Mouse (Mus musculus): Measurements from ENCODE around the gene H2afy. TPM values are rescaled to one million over a fixed set of nuclear protein-coding genes. Genes with fewer than 3 reads are reported as not detected.
A peak's percentile ranks its signal among the peaks of the same experiment; 100 is the strongest.

H2afy gene
- polyA plus RNA-seq, 1 experiment, result 240 TPM

DNA sequence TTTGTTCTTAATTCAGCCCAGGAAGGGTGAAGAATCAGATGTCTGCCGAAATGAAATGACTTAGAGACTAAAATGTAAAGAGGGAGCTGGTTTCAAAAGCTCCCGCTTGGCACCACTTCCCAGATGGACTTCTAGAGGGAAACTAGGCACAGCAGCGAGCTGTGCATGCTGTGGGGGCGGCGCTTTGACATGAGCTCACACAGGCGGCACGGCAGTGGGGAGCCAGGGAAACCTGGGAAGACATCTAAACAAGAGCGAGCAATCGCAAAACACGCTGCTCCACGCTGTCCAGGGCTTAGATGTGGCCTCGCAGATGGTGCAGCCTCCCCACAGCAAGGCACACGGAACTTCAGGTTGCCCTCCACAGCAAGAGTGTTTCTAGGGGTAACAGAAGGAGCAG lies 23.2 kb downstream of the H2afy start:
- Histone ChIP-seq H3K4me3 (ENCODE audit: low read depth, low read length) (no peak overlapping the region), H3K9me3 (replicated peaks; ENCODE audit: control insufficient read depth, insufficient read depth, low read length, poor library complexity, severe bottlenecking) (no peaks in the 10 kb centered on the region), H3K9ac (ENCODE audit: low read depth, poor library complexity, severe bottlenecking) (no peak overlapping the region), H3K36me3 (ENCODE audit: control insufficient read depth, insufficient read depth, low read length, poor library complexity, severe bottlenecking) (no peaks in the 10 kb centered on the region), H3K27ac (ENCODE audit: insufficient read depth, low read length) (no peak overlapping the region), H3K27me3 (ENCODE audit: control insufficient read depth, insufficient read depth, low read length, poor library complexity, severe bottlenecking) (no peaks in the 10 kb centered on the region), H3K4me1 (ENCODE audit: control insufficient read depth, insufficient read depth, low read length) (peaks cover 27% of the 10 kb centered on the region)
- TF ChIP-seq POLR2A (IDR thresholded peaks at IDR 0.05; ENCODE audit: insufficient read depth, low read length) (no peak), EP300 (IDR thresholded peaks at IDR 0.05; ENCODE audit: insufficient read depth, low read depth, low read length) (no peak)

DNA sequence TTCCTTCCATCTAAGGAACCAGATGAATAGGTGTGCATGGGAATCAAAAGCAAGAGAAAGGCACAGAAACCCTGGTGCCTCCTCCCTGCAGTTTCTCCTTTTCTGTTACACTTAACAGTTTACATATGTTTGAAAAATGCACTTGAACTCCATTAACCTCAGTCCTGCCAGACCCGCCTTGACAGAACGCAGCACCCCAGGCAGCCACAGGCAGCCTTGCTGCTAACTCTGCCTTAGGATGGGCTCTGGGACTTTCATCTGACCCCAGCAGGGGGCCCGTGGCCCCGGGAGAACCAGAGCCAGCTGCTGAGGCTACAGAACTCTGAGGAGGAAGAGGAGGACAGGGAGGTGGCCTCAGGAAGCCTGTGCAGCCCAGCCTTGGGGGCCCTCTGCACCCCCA lies 23.7 kb downstream of the H2afy start:
- peaks cover 27% of the 10 kb centered on the region for H3K4me1 ChIP-seq (ENCODE audit: control insufficient read depth, insufficient read depth, low read length)
- no peaks in the 10 kb centered on the region for H3K36me3 ChIP-seq (ENCODE audit: control insufficient read depth, insufficient read depth, low read length, poor library complexity, severe bottlenecking)
- no peaks in the 10 kb centered on the region for H3K27me3 ChIP-seq (ENCODE audit: control insufficient read depth, insufficient read depth, low read length, poor library complexity, severe bottlenecking)
- no peaks in the 10 kb centered on the region for H3K9me3 ChIP-seq (replicated peaks; ENCODE audit: control insufficient read depth, insufficient read depth, low read length, poor library complexity, severe bottlenecking)
- no peak overlapping the region for H3K4me3 ChIP-seq (ENCODE audit: low read depth, low read length)
- TF ChIP-seq CTCF (IDR thresholded peaks at IDR 0.05; ENCODE audit: low read depth, low read length) (no peak), POLR2A (IDR thresholded peaks at IDR 0.05; ENCODE audit: insufficient read depth, low read length) (no peak), EP300 (IDR thresholded peaks at IDR 0.05; ENCODE audit: insufficient read depth, low read depth, low read length) (peak; percentile 62; the same call in 1 of the 2 replicates)
- H3K27ac ChIP-seq (ENCODE audit: insufficient read depth, low read length), result 0 out of 2 replicates have a peak overlapping the region, but pooled peaks have one; percentile 9
- no peak overlapping the region for H3K9ac ChIP-seq (ENCODE audit: low read depth, poor library complexity, severe bottlenecking)

DNA sequence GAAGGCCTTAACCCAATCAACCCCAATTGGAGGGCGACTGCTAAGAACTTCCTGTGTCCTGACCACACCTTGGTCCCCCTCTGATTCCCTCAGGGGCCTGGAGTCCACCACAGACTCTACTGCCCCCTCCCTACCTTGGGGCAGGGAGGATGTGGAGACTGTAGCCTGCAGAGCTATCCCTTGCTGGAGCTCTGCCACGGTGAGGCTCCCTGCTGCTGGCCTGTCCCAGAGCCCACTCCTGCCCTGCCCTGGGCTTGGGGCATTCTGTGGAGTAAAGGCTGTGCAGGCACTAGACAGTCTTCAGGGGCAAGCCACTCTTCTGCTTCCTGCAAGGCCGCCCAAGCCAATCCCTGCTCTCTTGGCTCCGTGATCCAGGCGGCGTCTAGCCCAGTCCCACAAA lies 24.6 kb downstream of the H2afy start:
- H3K4me1 ChIP-seq (ENCODE audit: control insufficient read depth, insufficient read depth, low read length), result peaks cover 29% of the 10 kb centered on the region
- H3K27ac ChIP-seq (ENCODE audit: insufficient read depth, low read length), result 0 out of 2 replicates have a peak overlapping the region, but pooled peaks have one; percentile 9
- peak overlapping the region; percentile 16; the same call in 1 of the 2 replicates for H3K4me3 ChIP-seq (ENCODE audit: low read depth, low read length)
- no peaks in the 10 kb centered on the region for H3K27me3 ChIP-seq (ENCODE audit: control insufficient read depth, insufficient read depth, low read length, poor library complexity, severe bottlenecking)
- no peaks in the 10 kb centered on the region for H3K9me3 ChIP-seq (replicated peaks; ENCODE audit: control insufficient read depth, insufficient read depth, low read length, poor library complexity, severe bottlenecking)
- peak; percentile 47; the same call in 1 of the 2 replicates for TF ChIP-seq EP300 (IDR thresholded peaks at IDR 0.05; ENCODE audit: insufficient read depth, low read depth, low read length)
- no peak for TF ChIP-seq POLR2A (IDR thresholded peaks at IDR 0.05; ENCODE audit: insufficient read depth, low read length)
- no peaks in the 10 kb centered on the region for H3K36me3 ChIP-seq (ENCODE audit: control insufficient read depth, insufficient read depth, low read length, poor library complexity, severe bottlenecking)
- no peak overlapping the region for H3K9ac ChIP-seq (ENCODE audit: low read depth, poor library complexity, severe bottlenecking)

DNA sequence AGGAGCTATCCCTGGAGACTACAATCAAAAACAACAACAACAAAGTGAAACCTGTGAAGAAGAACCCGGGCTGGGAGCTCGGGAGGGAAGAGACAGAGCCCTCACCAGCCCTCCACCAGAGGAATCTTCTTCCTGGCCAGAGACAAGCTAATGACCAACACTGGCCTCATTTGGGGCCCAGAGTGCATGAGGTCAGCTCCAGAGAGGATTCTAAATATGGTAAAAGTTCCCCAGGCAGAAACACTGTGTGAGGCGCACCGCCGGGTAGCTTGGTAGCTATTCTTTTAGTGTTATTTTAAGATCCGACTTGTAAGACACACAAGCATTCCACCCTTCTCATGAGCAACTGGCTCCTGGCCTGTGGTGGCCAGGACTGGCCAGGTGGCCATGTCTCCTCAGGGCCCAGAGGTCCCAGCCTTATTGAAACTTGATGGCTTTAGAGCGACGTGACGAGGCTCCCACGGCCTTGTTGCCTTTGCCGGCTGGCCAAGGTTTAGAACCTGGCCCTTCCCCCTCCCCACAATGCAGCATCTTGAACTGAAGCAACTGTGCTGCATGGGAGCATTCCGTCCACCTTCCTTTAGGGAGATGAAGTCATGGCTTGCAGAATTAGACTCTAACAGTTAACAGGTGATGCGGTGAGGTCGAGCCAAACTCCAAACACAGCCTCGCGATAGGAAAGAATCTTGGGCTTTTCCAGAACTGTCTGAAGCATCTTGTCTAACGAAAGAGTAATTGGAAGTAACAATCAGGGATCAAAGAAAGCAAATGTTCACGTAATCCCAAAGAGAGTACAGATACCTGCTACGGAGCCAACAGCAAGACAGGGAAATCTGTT lies 25.2 kb downstream of the H2afy start:
- Histone ChIP-seq H3K9me3 (replicated peaks; ENCODE audit: control insufficient read depth, insufficient read depth, low read length, poor library complexity, severe bottlenecking) (no peaks in the 10 kb centered on the region), H3K27me3 (ENCODE audit: control insufficient read depth, insufficient read depth, low read length, poor library complexity, severe bottlenecking) (no peaks in the 10 kb centered on the region), H3K27ac (ENCODE audit: insufficient read depth, low read length) (no peak overlapping the region), H3K4me1 (ENCODE audit: control insufficient read depth, insufficient read depth, low read length) (peaks cover 30% of the 10 kb centered on the region), H3K4me3 (ENCODE audit: low read depth, low read length) (no peak overlapping the region), H3K9ac (ENCODE audit: low read depth, poor library complexity, severe bottlenecking) (no peak overlapping the region), H3K36me3 (ENCODE audit: control insufficient read depth, insufficient read depth, low read length, poor library complexity, severe bottlenecking) (no peaks in the 10 kb centered on the region)
- TF ChIP-seq CTCF (IDR thresholded peaks at IDR 0.05; ENCODE audit: low read depth, low read length) (no peak), POLR2A (IDR thresholded peaks at IDR 0.05; ENCODE audit: insufficient read depth, low read length) (no peak), EP300 (IDR thresholded peaks at IDR 0.05; ENCODE audit: insufficient read depth, low read depth, low read length) (no peak)

- H3K36me3 ChIP-seq (ENCODE audit: control insufficient read depth, insufficient read depth, low read length, poor library complexity, severe bottlenecking), result no peaks in the 10 kb centered on the region
- H3K27me3 ChIP-seq (ENCODE audit: control insufficient read depth, insufficient read depth, low read length, poor library complexity, severe bottlenecking), result no peaks in the 10 kb centered on the region
- H3K4me3 ChIP-seq (ENCODE audit: low read depth, low read length), result no peak overlapping the region
- no peak overlapping the region for H3K9ac ChIP-seq (ENCODE audit: low read depth, poor library complexity, severe bottlenecking)
- H3K4me1 ChIP-seq (ENCODE audit: control insufficient read depth, insufficient read depth, low read length), result peaks cover 24% of the 10 kb centered on the region
- no peak overlapping the region; the same call in 1 of the 2 replicates for H3K27ac ChIP-seq (ENCODE audit: insufficient read depth, low read length)
- H3K9me3 ChIP-seq (replicated peaks; ENCODE audit: control insufficient read depth, insufficient read depth, low read length, poor library complexity, severe bottlenecking), result no peaks in the 10 kb centered on the region
- TF ChIP-seq POLR2A (IDR thresholded peaks at IDR 0.05; ENCODE audit: insufficient read depth, low read length) (no peak), EP300 (IDR thresholded peaks at IDR 0.05; ENCODE audit: insufficient read depth, low read depth, low read length) (peak; percentile 87), CTCF (IDR thresholded peaks at IDR 0.05; ENCODE audit: low read depth, low read length) (no peak)
These were observed 26.5 kb downstream of the H2afy start for GRCm38 (mm10) chr13:56109703-56110102.

DNA sequence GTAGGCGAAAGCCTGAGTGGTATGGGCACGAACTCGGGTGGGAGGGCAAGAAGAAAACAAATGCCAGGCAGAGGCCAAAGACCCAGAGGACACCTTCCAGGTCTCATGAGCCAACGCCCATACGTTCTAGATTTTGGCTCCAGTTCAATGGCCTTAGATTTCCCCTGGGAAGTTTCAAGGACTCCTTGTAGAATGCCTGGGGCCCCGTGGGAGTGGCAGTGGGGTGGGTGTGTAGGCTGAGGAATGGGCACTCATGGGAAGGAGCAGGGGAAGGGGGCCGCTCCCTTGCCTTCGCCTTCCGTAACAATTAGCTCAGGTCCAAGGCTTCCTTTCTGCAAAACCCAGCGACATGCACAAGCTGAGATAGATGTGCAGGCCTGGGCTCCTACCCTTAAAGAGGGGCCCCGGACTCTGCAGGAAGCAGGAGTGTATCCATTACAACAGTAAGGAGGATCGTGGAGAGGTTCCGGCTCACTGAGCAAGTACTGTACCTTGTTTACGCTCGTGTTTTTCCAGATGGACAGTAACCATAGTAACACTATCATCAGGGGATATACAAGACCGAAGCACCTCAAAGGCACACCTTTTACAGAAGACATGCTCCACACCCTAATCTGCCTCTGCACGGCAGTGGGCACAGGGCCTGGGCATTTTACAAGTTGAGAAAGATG lies 27.2 kb downstream of the H2afy start:
- TF ChIP-seq EP300 (IDR thresholded peaks at IDR 0.05; ENCODE audit: insufficient read depth, low read depth, low read length), result no peak
- no peak for TF ChIP-seq POLR2A (IDR thresholded peaks at IDR 0.05; ENCODE audit: insufficient read depth, low read length)
- no peak for TF ChIP-seq CTCF (IDR thresholded peaks at IDR 0.05; ENCODE audit: low read depth, low read length)
- H3K4me1 ChIP-seq (ENCODE audit: control insufficient read depth, insufficient read depth, low read length), result peaks cover 22% of the 10 kb centered on the region
- H3K27ac ChIP-seq (ENCODE audit: insufficient read depth, low read length), result peak overlapping the region; percentile 40
- no peaks in the 10 kb centered on the region for H3K9me3 ChIP-seq (replicated peaks; ENCODE audit: control insufficient read depth, insufficient read depth, low read length, poor library complexity, severe bottlenecking)
- H3K4me3 ChIP-seq (ENCODE audit: low read depth, low read length), result no peak overlapping the region
- 0 out of 2 replicates have a peak, but pooled peaks cover 3% of the 10 kb centered on the region for H3K36me3 ChIP-seq (ENCODE audit: control insufficient read depth, insufficient read depth, low read length, poor library complexity, severe bottlenecking)
- no peaks in the 10 kb centered on the region for H3K27me3 ChIP-seq (ENCODE audit: control insufficient read depth, insufficient read depth, low read length, poor library complexity, severe bottlenecking)
- no peak overlapping the region for H3K9ac ChIP-seq (ENCODE audit: low read depth, poor library complexity, severe bottlenecking)
